Mouse (Mus musculus): ENCODE measurements at regions not wholly inside any gene's neighbourhood (a gene's known extent, or its start where the extent isn't known, plus 50 kb on each side); places are given as distances from the start of the nearest gene placed in this dataset.

DNA sequence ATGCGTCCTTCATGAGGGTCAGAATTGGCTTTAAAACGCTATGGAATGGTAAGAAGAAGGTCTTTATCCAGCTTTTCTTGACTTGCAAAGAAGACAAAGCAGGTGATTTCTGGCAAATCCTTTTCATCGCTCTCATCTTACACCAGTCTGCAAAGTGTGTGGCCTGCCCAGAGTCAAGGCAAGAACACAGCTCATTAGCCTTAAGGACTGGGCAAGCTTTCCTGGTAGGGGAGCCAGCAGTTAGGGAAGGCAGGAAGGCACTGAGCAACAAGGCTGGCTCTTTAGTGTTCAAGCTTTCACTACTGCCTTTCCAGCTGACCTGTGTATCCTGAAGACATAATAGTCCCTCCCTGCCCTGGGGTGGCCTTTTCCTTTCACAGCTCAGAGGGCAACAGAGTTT lies 352.4 kb upstream of the N6amt1 start:
- in situ Hi-C loops (cut with MboI; ENCODE audit: low pct_ligation_motif_present, low pct_unique_long_range_greater_than_20kb, low sequenced_read_pairs) (loop anchor here (25.0 kb wide), 1 partner anchor 236 kb away; no protein-coding TSS in a partner anchor), dilution Hi-C loops (cut with MboI; ENCODE audit: extremely low pct_ligation_motif_present, extremely low pct_unique_long_range_greater_than_20kb, low sequenced_read_pairs) (no loop called here)

GRCm38 (mm10) chr16:87001135-87001534 lies 352.9 kb upstream of the N6amt1 start:
- no peak overlapping the region for H3K9ac ChIP-seq (ENCODE audit: insufficient read depth, low read depth)
- H3K4me3 ChIP-seq (replicated peaks in 1 of 3; ENCODE audit: low read depth in 2 of 3, low read length in 2 of 3, poor library complexity in 1 of 3), result no peak overlapping the region
- no peak for DNase-seq (ENCODE audit: extremely low read depth)
- in situ Hi-C loops (cut with MboI; ENCODE audit: low pct_ligation_motif_present, low pct_unique_long_range_greater_than_20kb, low sequenced_read_pairs), result loop anchor here (25.0 kb wide), 1 partner anchor 236 kb away; no protein-coding TSS in a partner anchor
- H3K36me3 ChIP-seq (replicated peaks in 1 of 2; ENCODE audit: control insufficient read depth in 1 of 2, insufficient read depth in 1 of 2, low read length in 1 of 2), result no peaks in the 10 kb centered on the region
- no peaks in the 10 kb centered on the region for H3K79me2 ChIP-seq (replicated peaks; ENCODE audit: control insufficient read depth, extremely low read depth, insufficient read depth, poor library complexity, severe bottlenecking)
- no peaks in the 10 kb centered on the region for H3K27me3 ChIP-seq (replicated peaks)
- H3K9me3 ChIP-seq (replicated peaks; ENCODE audit: low read length), result no peaks in the 10 kb centered on the region
- no peak overlapping the region for H3K27ac ChIP-seq (ENCODE audit: insufficient read depth, low read depth)
- TF ChIP-seq MYC (IDR thresholded peaks at IDR 0.05; ENCODE audit: low read depth, low read length), result no peak
- no peak for TF ChIP-seq TBP (conservative IDR thresholded peaks at IDR 0.05; ENCODE audit: low read depth, low read length)
- no peak for TF ChIP-seq ZNF384 (IDR thresholded peaks at IDR 0.05; ENCODE audit: low read depth, low read length)
- TF ChIP-seq CHD1 (IDR thresholded peaks at IDR 0.05; ENCODE audit: low read depth, low read length), result no peak
- TF ChIP-seq CHD2 (IDR thresholded peaks at IDR 0.05; ENCODE audit: low read length), result no peak
- no peak for TF ChIP-seq HCFC1 (IDR thresholded peaks at IDR 0.05; ENCODE audit: low read depth, low read length)
- TF ChIP-seq ETS1 (conservative IDR thresholded peaks at IDR 0.05; ENCODE audit: low read depth, low read length), result no peak
- no peak for TF ChIP-seq RCOR1 (conservative IDR thresholded peaks at IDR 0.05; ENCODE audit: low read depth, low read length)
- no peak for TF ChIP-seq GABPA (IDR thresholded peaks at IDR 0.05; ENCODE audit: insufficient replicate concordance, low read depth, low read length)
- TF ChIP-seq ZC3H11A (IDR thresholded peaks at IDR 0.05; ENCODE audit: low read depth, low read length), result no peak
- no peak for TF ChIP-seq SMC3 (IDR thresholded peaks at IDR 0.05; ENCODE audit: low read depth, low read length)
- TF ChIP-seq POLR2A (IDR thresholded peaks at IDR 0.05; ENCODE audit: low read depth, low read length), result no peak
- H3K4me2 ChIP-seq (ENCODE audit: insufficient read depth, low read depth, poor library complexity, severe bottlenecking), result no peak overlapping the region
- H3K4me1 ChIP-seq (ENCODE audit: control insufficient read depth in 1 of 2, insufficient read depth in 2 of 2), result no peaks in the 10 kb centered on the region
- dilution Hi-C loops (cut with MboI; ENCODE audit: extremely low pct_ligation_motif_present, extremely low pct_unique_long_range_greater_than_20kb, low sequenced_read_pairs), result no loop called here

More for the DNA sequence above, 352.4 kb upstream of the N6amt1 start:
- TF ChIP-seq ZKSCAN1 (IDR thresholded peaks at IDR 0.05; ENCODE audit: borderline replicate concordance, low read depth, low read length) (no peak), ZNF384 (IDR thresholded peaks at IDR 0.05; ENCODE audit: low read depth, low read length) (no peak), MXI1 (IDR thresholded peaks at IDR 0.05; ENCODE audit: low read depth, low read length) (no peak), HCFC1 (IDR thresholded peaks at IDR 0.05; ENCODE audit: low read depth, low read length) (no peak), E2F4 (IDR thresholded peaks at IDR 0.05; ENCODE audit: insufficient replicate concordance, low read depth, low read length) (no peak), ZMIZ1 (IDR thresholded peaks at IDR 0.05; ENCODE audit: low read depth, low read length) (no peak), PAX5 (IDR thresholded peaks at IDR 0.05; ENCODE audit: low read length) (no peak)
- Histone ChIP-seq H3K27me3 (replicated peaks) (no peaks in the 10 kb centered on the region), H3K9ac (ENCODE audit: insufficient read depth, low read depth) (no peak overlapping the region), H3K4me3 (replicated peaks in 1 of 3; ENCODE audit: low read depth in 2 of 3, low read length in 2 of 3, poor library complexity in 1 of 3) (no peak overlapping the region), H3K79me2 (replicated peaks; ENCODE audit: control insufficient read depth, extremely low read depth, insufficient read depth, poor library complexity, severe bottlenecking) (no peaks in the 10 kb centered on the region), H3K27ac (ENCODE audit: insufficient read depth, low read depth) (no peak overlapping the region), H3K4me2 (ENCODE audit: insufficient read depth, low read depth, poor library complexity, severe bottlenecking) (no peak overlapping the region), H3K9me3 (replicated peaks; ENCODE audit: low read length) (no peaks in the 10 kb centered on the region), H3K4me1 (ENCODE audit: control insufficient read depth in 1 of 2, insufficient read depth in 2 of 2) (no peaks in the 10 kb centered on the region), H3K36me3 (replicated peaks in 1 of 2; ENCODE audit: control insufficient read depth in 1 of 2, insufficient read depth in 1 of 2, low read length in 1 of 2) (no peaks in the 10 kb centered on the region)
- no peak for DNase-seq (ENCODE audit: extremely low read depth)

Data from CH12.LX (cell line).